Mouse (Mus musculus) monocyte, adult 59 days (primary cell): Measurements from ENCODE around the gene Gm26566. TPM values are rescaled to one million over a fixed set of nuclear protein-coding genes. Genes with fewer than 3 reads are reported as not detected.

Experiments used
- total RNA-seq, 2 experiments: library from RNA; stranded (reverse); gene quantifications; one replicate each; pipeline ENCODE4 v1.2.4; 2023

Gene Gm26566
- total RNA-seq, result 1 to 10 TPM in 1 of 2 experiments, not detected in 1; 1.6 TPM

DNA sequence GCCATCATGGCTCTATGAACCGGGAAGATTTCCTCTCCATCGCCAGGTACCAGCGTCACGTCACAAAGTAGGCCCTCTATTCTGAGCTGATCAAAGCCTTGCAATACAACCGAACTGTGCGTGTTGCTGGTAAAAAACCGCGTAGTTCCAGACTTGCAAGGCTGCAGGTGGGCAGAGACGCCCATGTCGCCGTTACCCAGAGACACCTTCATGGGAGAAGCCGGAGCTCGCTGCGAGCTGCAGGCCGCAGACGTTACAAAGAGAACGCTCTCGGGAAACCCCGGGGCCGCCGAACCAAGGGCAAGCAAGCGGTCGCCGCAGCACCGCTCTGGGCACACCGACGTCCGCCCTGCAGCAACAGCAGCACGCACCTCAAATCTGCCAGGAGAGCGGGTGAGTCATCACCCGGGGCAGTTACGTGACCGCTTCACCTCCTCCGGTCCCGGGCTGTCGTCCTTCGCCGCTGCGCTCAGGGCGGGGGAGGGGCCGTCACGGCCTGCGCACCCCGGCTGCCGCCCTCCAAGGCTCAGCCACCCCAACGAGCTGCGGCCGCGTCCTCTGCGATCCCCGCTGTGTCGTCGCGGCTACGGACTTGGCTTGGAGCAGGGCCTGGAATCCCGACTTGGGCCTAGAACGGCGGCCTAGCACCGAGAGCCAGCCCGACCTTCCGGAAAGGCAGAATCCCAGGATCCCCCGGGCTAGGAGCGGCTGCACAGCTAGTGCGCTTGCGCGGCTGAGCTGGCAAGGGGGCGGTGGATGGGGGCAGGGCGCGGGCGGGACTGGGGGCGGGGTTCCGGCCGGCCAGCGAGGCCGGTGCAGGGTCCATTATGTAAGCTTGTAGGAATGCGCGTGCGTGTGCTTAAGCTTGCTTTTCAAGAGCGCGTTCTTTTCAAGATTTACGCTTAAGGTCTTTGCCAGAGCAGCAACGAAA lies at the start of gene Gm26566, which contains the start of gene Klhl9:
Gm26566 (plus strand) TSS at position 15 of the 931 bp plus-strand sequence.
Klhl9 (minus strand) TSS at position 675 of the 931 bp plus-strand sequence.

DNA sequence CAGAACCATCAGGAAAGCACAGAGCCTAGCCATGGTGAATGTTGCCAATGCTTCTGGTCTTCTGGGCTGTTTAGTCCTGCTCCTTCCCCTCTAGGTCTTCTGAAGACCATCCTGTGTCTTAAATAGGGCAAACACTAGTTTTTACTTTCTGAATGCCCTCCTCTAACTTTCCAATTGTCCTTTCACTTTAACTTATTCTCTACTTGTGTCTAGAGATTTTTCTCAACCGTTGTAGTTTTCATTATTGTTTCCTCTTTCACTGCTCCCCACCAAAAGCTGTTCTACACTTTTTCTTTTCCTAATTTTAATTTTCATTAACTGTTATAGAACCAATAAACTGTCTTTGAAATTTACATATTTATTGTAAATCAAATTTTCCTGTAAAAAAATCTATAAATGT lies 44.8 kb upstream of the Gm26566 start, which contains the start of gene Ifna16:
Ifna16 (minus strand) TSS at position 101 of the 400 bp plus-strand sequence.

DNA sequence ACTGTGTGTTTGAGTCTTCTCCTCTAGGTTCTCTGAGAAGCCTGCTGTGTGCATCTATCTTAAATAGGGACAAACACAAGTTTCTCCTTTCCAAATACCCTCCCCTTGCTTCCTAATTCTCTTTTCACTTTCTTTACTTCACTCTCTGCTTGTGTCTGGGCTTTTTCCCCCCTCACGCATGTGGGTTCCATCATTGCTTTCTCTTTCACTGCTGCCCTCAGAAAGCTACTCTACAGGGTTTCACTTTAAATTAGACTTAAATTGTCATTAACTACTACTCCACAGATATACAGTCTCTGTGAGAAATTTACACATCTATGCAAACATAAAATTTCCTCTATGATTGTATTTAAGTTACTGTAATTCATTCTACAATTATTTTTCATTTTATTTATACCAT lies 37.8 kb upstream of the Gm26566 start, which contains the start of gene Ifna2:
Ifna2 (minus strand) TSS at position 101 of the 400 bp plus-strand sequence.

DNA sequence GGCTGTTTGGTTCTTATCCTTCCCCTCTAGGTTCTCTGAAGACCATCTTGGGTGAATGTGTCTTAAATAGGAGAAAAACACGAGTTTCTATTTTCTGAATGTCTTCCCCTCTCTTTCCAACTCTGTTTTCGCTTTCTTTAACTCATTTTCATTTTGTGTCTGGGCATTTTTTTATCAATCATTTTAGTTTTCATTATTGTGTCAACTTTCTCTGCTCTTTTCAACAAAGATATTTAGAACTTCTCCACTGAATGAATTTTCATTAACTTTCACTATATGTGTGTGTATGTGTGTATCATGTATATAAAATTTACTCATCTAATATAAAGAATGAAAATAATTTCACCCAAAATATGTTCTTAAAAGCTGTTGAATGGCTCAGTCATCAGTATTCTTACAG lies 30.3 kb upstream of the Gm26566 start, which contains the start of gene Ifnab:
Ifnab (minus strand) TSS at position 101 of the 400 bp plus-strand sequence.

DNA sequence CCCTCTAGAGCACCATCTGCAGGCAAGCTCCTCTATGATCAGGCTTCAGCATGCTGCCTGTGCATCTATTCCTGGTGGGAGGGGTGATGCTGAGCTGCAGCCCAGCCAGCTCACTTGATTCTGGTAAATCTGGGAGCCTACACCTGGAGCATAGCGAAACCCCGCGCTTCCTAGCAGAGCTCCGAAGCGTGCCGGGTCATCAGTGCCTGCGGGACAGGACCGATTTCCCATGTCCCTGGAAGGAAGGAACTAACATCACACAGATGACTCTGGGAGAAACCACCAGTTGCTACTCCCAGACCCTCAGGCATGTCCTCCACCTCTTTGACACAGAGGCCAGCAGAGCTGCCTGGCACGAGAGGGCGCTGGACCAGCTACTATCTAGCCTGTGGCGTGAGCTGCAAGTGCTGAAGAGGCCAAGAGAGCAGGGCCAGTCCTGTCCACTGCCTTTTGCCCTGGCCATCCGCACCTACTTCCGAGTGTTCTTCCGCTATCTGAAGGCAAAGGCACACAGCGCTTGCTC lies 33.3 kb downstream of the Gm26566 start, which contains the start of gene Gm13271:
Gm13271 (plus strand) TSS at position 51 of the 523 bp plus-strand sequence.

DNA sequence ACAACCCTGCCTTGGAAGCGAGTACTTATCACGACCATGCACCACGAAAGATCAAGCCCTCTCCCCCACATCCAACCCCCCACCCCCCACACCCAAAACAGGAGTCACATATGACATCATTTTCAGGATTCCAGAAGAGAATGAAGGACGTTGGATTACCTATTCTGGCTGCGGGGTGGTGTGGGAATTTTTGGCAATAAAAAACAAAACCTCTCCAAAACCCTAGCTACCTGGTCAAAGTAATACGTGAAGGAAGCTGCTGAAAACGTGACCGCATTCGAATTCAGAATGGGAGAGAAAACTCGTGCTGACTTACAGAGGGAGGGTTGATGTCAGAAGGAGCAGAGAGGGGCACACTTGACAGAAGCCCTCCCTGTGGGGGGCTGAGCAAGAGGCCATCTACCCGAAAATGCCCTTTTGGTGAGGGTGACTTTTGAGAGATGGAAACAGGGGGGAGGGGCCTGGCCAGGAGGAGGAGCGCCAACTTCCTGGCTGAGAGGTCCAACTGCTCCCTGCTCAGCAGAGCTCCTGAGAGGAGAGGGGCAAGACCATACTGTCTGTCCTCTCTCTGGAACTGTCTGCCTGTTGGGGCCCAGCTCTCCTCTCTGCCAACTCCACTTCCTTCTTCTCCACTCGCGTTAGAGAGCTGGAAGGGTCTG lies 38.1 kb downstream of the Gm26566 start, which contains the start of gene Gm13283:
Gm13283 (plus strand) TSS at position 510 of the 659 bp plus-strand sequence.

Other genes starting within 250 kb of the Gm26566 start
- not detected for gene Ifnb1, start 199.0 kb upstream of the Gm26566 start, total RNA-seq
- gene Ifna15, start 163.6 kb upstream of the Gm26566 start, total RNA-seq, result not detected
- not detected for gene Ifna14, start 150.0 kb upstream of the Gm26566 start, total RNA-seq
- not detected for gene Ifna9, start 129.4 kb upstream of the Gm26566 start, total RNA-seq
- not detected for gene Ifna12, start 118.4 kb upstream of the Gm26566 start, total RNA-seq
- not detected for gene C87499, start 87.4 kb upstream of the Gm26566 start, total RNA-seq
- not detected for gene Ifna13, start 77.3 kb upstream of the Gm26566 start, total RNA-seq
- gene Ifna16, start 44.9 kb upstream of the Gm26566 start, total RNA-seq, result not detected
- gene Ifna2, start 37.9 kb upstream of the Gm26566 start, total RNA-seq, result not detected
- gene Ifnab, start 30.4 kb upstream of the Gm26566 start, total RNA-seq, result not detected
- gene Klhl9, start 660 bp downstream of the Gm26566 start, total RNA-seq, result 10 to 100 TPM; 72.7 to 83.4 TPM
- gene Gm13271, start 33.1 kb downstream of the Gm26566 start, total RNA-seq, result not detected
- not detected for gene Gm13283, start 38.3 kb downstream of the Gm26566 start, total RNA-seq
- gene Gm13290, start 52.0 kb downstream of the Gm26566 start, total RNA-seq, result not detected
- not detected for gene Gm13289, start 55.1 kb downstream of the Gm26566 start, total RNA-seq
- gene Gm13272, start 58.0 kb downstream of the Gm26566 start, total RNA-seq, result not detected
- not detected for gene Ifnz, start 60.3 kb downstream of the Gm26566 start, total RNA-seq
- not detected for gene Gm13276, start 63.9 kb downstream of the Gm26566 start, total RNA-seq
- not detected for gene Gm13277, start 66.8 kb downstream of the Gm26566 start, total RNA-seq
- not detected for gene Gm13278, start 69.7 kb downstream of the Gm26566 start, total RNA-seq
- gene Gm13275, start 72.7 kb downstream of the Gm26566 start, total RNA-seq, result not detected
- not detected for gene Gm13279, start 75.6 kb downstream of the Gm26566 start, total RNA-seq
- under 1 TPM; 0.42 to 0.91 TPM for gene Gm13285, start 77.9 kb downstream of the Gm26566 start, total RNA-seq
- not detected for gene Gm13287, start 81.4 kb downstream of the Gm26566 start, total RNA-seq
- gene Gm13288, start 83.7 kb downstream of the Gm26566 start, total RNA-seq, result not detected
- not detected for gene Ifna7, start 94.4 kb downstream of the Gm26566 start, total RNA-seq
- not detected for gene Ifna11, start 98.2 kb downstream of the Gm26566 start, total RNA-seq
- not detected for gene Ifna6, start 105.6 kb downstream of the Gm26566 start, total RNA-seq
- not detected for gene Ifna5, start 113.7 kb downstream of the Gm26566 start, total RNA-seq
- gene Ifna4, start 120.1 kb downstream of the Gm26566 start, total RNA-seq, result not detected
- not detected for gene Ifna1, start 128.3 kb downstream of the Gm26566 start, total RNA-seq
- not detected for gene Ifne, start 158.4 kb downstream of the Gm26566 start, total RNA-seq